Mouse (Mus musculus) megakaryocyte-erythroid progenitor cell, adult 5-6 weeks (primary cell): ENCODE measurements around the gene Nek8. TPM values are rescaled to one million over a fixed set of nuclear protein-coding genes. Genes with fewer than 3 reads are reported as not detected.
A peak's percentile ranks its signal among the peaks of the same experiment; 100 is the strongest.

Experiments
- ATAC-seq: replicated peaks from 2 replicates; pipeline ENCODE4 v1.8.0; 2016; ENCODE audit warnings: mild to moderate bottlenecking, inconsistent platforms; ENCODE audit not compliant: severe bottlenecking, poor library complexity, low FRiP score, low TSS enrichment
- total RNA-seq, 2 experiments: library from RNA; stranded (forward) in 1 of 2; stranded (reverse) in 1 of 2; fragments of 200-1000, 215-1000 nt in 1 of 2; fragments of >200 nt in 1 of 2; fragmentation: Nextera tagmentation in 1 of 2; gene quantifications; 2 replicates each; pipeline ENCODE4 v1.2.3; 2014 to 2017

The Nek8 gene
- total RNA-seq, 2 experiments from 2014 or later, result 7.4 to 38.5 TPM

DNA sequence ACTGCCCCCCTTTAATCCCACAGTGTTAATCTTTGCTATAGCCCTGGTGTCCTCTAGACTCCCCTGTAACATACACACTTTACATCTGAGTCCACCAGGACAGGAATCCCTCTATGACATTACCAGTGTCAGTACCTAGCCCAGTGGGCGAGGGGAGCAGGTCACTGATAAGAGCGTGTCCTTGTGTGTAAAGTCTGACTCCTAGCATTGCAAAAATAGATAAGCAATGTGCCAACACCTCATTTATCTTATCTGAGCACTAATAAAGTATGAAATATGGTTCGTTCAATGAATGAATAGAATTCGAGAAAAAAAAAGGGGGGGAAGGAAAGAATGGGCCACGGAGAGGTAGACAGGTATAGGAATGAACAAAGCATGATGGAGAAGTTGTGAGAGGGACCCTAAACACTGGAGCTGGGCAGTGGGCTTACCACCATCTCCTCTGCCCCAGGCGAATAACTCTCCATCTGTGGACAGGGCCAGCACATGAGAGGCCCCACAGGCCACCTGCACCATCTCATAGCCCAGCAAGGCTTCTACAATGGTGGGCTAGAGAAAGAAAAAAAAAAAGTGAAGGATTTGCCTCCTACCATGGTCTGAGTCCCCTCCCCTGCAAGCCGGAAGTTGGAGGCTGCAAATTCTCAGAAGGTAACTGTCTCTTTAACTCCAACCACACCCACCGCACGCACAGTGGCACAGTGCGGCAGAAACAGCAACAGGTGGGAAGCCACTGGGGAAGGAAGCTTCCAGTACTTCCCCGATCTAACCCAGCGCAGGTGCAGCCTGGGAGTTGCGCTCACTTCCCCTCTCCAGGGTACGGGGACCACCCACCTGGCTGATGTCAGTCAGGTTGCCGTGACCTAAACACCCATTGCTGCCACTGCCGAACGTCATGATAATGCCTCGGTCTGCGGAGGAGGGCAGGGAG lies 7.7 kb downstream of the Nek8 start:
- ATAC-seq, result peak; percentile 51

DNA sequence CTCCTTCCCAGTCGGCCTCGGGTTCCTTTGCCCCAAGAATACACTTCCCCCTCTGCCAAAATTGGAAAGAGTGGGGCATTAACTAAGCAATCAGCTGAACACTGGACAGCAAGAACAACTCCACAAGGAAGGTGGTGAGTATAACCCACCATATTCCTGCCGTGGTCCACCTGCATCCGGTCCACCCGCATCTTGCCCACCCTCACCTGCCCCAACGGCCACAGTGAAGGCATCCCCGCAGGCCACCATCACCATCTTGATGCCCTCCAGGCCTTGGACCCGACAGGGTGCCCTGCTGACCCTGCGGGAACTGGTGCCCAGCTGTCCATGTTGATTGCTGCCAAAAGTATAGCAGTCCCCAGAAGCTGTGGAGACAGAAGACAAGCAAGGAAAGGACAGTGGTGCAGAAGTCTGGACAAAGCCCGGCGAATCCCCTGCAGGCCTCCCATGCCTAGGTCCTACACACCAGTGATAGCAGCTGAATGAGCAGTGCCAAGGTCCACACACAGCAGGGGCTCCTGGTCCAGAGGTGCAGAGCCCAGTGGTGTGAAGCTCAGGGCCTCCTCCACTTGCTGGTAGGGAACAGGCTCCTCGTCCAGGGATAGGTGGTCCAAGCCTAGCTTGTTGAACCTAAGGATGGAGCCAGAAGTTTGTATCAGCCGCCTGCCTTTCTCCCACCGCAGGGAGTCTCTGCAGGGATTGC lies 9.1 kb downstream of the Nek8 start:
- ATAC-seq, result no peak

DNA sequence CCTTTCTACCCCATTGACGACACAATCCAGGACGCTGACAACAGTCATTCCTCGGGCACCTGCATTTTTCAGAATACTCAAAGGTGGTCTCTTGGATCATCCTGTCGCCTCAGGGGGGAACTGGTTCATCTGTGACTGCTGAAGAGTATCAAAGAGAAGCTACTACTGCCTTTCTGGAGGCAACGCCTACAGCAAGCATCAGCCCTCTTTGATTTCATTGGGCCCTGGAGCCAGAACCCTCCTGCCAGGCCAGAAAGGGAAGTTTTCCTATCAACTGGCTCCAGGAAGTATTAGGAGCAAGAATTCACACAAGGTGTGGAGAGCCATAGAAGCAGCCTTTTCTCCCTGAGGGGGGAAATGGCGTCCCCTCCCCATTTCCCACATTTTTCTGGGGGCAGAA lies 9.8 kb downstream of the Nek8 start:
- no peak for ATAC-seq

DNA sequence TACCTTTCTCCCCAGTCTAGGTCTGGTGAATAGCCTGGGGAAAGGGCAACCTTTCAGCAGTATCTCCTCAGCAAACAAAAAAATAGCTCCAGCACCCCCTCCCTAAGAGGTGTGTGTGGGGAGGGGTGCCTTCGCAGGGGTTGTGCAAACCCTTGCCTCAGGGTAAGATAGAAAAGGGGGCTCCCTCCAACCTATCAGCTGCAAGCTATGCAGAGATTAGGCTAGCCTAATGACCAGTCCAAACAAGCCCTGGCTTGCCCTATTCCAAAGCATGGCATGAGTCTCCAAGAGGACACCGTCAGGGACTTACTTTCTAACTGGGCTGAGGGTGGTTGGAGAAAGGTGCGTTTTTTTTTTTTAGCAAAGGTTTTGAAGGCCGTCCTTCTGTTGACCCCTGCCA lies 10.3 kb downstream of the Nek8 start:
- no peak for ATAC-seq

DNA sequence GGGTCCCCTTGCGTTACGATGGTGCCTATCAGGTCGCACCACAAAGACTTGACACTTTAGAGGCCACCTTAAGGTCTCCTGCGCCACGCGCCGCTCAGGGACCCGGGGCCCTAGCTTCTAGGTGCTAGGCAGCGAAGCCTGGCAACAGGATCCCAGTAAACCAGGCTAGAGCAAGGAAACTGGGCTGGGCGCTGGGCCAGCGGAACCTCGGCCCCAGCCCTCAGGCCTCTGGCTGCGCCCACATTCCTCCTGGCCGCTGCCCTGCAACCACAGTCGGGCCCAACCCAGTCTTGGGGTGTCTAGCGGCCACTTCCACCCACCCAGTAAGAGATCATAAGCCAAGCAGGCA lies 10.7 kb downstream of the Nek8 start:
- ATAC-seq, result peak; percentile 31

DNA sequence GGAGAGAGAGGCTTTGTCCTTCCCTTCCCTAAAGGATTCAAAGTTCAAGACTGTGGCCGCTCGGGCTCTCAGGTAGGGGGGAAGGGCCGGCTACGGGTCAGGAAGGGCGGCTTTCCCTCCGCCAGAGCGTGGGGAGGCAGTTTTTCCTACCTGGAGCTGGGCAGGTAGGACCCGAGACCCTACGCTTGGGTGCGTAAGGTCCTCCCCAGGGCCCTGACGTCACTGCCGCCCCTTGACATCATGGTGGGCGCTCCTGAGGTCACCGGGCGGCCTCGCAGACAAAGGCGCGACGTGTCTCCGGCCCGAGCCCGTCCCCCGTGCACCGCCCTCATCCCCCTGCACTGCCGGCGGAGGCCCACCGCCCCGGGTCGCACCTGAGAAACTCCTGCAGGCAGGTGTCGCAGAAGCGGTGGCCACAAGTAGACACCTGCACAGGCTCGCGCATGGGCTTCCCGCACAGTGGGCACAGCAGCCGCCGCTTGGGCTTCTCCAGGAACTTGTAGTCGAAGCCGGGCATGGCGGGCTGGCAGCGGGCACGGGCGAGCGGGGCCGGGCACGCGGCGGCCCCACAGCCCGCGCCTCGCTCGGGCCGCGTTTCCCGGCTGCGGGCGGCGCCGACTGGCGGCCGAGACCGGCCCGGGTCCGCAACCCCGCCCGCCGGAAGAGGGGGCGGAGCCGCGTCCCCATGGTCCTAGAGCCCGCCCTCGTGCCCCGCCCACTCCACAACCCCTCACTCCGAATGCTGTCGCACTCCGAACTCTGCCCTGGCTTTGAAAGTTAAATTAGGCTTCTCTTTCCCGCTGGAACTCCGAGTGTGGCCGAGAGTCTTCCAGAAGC lies 11.3 kb downstream of the Nek8 start, which contains the start of gene Traf4:
Traf4 (minus strand) TSS at position 666 of the 837 bp plus-strand sequence.
- peak; percentile 5; the same call in 1 of the 2 replicates for ATAC-seq

DNA sequence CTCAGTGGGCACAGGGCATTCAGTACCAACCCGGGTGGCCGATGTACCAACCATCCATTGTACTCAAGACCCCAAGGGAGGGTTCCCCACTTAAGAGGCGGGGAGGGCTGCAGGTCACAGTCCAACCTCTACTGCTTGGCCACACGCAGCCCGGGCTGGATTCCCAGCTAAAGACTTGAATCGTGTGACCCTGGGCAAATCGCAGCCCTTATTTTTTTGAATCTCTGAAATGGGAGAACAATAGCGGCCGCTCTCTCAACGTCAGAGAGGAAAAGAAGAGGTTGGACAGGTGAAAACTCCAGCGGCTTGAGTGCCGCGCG lies 11.9 kb downstream of the Nek8 start:
- no peak for ATAC-seq

DNA sequence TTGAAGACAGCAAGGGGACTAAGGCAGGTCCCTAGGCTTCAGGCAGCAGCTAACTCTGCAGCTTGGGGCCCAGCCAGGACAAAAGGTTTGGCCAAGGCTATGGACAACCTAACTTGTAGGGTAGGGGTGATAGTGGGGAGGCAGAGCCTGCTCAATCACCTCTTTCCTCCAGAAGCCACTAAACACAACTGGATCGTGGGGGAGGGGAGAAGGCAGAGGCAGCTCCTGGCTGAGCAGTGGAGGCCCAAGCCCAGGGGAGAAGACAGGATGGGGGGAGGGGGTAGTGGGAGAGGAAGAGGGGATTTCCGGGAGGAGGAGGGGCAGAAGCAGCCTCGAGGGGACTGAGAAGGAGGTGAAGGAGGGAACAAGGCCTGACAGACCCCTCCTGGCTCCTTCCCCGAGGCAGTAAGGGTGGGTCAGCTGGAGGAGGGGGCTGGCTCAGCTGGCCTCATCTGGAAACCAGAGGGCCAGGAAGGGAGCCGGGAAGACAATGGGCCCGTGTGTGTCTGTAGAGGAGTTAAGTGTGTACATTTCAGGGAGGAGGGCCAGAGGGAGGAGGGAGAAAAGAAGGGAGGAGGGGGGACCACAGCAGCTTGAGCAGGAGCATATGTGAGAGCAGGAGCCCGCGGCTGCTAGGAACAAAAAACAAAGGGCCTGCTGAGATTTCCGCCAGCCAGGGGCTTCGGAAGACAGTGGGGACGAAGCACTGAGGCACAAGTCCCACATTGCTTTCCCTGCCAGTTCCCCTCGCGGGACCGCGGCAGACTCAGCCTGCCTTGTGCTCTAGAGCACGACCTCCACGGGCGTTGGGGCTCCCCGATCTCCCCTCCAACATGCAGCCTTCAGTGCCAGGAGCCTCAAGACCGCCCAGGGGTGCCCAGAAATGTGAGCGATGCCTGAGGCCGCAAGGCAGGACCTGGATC lies 12.5 kb downstream of the Nek8 start:
- no peak for ATAC-seq

DNA sequence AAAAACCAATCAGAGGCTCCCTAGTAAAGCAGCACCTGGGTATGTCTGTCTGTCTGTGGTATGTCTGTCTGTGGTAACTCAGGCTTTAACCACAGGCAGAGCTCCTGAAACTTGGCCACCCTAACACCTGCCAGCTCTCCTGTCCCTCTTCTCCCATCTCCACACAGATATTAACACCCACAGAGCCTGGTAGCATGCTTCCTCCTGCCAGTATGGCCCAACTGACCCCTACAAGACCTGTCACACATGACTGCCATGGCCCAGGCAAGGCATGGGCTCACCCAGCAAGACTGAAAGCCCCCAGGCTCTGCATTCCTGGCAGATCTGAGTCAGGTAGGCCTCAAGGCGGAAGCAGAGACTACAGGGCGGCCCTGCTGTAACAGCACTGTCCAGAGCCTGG lies 13.4 kb downstream of the Nek8 start:
- ATAC-seq, result no peak

DNA sequence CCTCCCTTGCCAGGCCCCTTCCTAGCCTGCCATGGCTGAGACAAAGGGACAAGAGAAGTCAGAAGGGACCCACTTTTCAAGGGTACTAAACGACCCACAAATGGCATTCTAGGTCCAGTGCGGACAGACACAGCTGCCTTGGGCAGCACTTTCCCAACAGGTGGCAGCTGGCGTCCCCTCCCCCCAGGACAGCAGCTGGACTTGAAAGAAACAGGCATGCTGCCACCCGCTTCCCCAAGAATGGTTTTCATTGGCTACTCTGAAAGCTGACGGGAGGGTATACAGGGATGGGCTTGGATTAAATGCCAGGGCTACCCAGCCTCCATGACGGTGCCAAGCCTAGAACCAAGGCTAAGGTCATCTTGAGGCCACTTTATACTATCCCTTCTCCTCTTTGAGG lies 14.0 kb downstream of the Nek8 start:
- ATAC-seq, result no peak

DNA sequence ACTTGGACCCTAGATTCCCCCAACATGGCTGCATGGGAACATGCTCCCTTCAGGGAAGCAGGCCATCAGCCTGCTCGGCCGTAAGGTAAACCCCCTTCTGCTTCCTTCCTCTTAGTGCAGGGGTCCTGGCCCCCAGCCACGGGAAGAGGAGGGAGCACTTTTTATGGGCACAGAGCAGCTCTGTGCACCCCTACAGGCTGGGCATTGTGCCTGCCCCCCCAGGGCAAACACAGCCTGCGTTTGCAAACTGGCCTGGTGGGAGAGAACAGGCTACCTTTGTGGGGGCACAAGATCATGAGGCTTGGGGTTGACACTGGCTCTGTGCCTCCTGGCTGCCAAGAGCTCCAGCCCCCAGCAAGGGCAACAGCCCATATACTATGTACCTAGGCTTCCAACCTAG lies 14.5 kb downstream of the Nek8 start:
- ATAC-seq, result no peak

DNA sequence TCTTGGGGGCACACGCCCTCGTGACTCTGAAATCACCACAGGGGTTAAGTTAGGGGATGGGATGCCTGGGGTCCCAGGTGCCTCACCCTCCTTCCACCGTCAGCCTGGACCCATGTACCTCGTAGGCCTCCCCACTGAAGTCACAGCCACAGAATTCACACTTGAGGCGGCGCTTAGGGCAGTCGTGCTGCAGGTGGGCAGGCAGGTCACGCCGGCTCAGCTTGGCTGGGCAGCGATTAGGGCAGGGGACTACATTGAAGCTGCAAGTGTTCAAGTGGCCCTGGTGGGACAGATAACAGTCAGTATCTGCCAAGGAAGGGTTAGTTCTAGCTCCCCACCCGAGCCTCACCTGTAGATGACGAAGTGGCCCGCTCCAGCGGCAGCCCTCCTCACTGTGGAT lies 15.3 kb downstream of the Nek8 start:
- ATAC-seq, result no peak

DNA sequence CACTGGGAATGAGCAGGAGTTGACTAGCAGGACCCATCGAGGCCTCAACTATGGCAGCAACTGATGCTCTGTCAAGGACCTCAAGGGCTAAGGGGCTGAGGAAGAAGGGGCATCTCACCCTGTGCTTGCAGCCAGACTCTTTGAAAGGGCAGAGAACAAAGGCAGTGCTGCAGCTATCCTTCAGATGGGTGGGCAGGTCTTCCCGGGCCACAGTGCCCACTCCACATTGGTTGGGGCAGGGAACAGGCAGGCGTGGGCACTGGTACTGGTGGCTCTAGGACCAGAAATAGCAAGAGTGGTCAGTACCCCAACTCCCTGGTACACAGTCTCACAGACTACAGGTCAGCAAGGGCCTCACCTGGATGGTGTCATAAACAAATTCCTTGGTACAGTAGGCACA lies 15.8 kb downstream of the Nek8 start:
- ATAC-seq, result no peak

DNA sequence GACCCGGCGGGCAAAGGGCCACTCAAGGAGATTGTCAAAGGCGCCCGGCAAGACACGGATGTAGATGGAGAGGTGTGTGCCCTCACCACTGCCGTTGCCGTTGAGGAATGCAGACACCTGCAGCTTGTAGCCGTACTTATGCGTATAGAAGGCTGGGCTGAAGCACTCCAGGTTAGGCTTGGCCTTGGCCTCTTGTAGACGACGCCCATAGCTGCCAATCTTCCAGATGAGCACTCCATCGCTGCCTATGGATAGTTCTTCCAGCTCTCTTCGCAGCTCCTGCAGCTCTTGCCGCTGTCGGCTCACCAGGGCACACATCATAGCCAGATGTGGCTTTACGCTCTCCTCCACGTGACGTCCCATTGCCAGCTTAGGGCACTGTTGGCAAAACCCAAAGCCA lies 16.3 kb downstream of the Nek8 start:
- no peak for ATAC-seq

DNA sequence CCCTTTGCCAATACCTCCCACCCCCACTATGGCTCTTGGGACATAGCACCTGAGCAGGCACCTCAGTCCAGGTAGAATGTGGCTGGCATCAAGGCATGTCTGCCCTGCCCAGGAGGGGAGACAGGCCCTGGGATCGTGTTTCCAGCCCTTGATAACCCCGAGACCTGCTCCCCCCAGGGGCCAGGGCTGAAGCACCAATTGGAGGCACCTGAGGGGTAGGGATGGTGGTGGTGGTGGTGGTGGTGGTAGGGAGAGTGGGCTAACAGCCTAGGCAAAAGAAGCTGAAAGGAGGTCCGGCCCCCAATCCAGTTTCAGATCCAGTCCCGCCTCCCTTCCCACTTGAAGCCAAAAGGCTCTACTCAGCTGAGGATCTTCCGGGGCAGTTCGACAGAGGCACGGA lies 16.9 kb downstream of the Nek8 start:
- no peak for ATAC-seq

DNA sequence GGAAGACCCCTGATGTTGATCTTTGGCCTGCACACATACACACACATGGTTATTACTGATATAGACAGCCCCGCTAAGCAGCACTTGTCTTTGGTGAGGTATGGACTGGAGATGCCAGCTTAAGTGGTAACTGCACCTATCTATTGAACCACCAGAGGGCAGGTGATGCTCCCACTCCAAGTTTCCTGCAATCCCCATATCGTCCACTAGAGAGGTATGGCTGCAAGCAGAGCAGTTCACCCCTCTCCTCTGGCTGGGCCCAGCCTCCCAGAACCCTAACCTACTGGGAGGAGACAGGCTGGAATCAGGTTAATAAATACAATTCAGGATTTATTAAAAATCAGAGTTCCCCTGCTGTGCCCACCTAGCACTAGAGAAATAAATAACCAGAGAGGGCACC lies 17.4 kb downstream of the Nek8 start:
- peak; percentile 83 for ATAC-seq

DNA sequence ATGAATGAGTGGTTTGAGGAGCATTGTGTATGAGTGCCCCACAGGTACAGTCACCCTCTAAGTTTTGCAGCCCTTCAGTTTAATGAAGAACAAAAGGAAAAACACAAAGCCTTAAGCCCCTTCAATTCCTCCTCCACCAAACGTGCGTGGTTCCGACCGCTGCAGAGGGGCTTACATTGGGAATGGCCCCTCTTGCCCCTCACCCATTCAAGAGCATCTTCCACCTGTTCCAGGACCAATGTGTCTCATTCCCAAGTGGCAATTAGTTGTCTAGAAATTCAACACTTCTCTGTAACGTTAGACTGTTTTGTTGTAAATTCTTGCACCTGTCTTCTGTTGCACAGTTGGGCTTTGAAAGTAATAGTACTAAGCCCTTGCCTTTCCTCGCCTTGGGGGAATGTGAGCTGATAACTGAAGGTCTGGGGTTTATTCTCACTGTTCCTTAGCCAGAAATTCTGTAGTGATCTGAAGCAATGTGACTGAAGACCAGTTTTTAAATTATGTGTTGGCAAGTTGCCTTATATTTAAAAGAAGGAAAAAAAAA lies 20.2 kb downstream of the Nek8 start:
- no peak for ATAC-seq

DNA sequence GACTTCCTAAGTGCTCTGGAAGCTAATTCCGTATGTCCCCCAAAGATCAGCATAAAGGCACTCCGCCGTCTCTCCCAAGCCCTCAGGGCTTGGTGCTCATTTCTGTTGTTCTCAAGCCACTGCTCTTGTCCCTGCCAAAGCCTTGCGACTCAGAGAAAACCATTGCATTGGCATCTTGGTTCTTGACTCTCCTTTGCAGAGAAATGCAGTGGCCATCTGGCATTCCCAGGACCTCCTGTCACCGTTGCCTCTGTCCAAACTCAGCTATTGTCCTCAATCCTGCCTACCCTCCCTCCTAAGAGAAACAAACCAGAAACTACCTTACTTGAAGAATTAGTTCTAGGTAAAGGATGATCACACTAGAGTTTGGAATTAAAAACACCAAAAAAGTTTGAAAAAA lies 20.8 kb downstream of the Nek8 start:
- no peak for ATAC-seq

DNA sequence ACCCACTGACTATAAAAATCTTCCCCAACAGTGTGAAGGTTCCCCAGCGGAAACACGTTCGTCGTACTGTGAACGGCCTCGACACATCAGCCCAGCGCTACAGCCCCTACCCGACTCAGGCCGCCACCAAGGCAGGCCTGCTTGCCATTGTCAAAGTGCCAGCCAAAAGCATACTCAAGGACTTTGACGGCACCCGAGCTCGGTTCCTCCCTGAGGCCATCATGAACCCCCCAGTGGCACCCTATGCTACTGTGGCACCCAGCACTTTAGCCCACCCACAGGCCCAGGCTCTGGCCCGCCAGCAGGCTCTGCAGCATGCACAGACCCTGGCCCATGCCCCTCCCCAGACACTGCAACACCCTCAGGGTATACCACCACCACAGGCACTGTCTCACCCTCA lies 22.7 kb downstream of the Nek8 start:
- no peak for ATAC-seq
